Mouse (Mus musculus): Measurements from ENCODE around the gene Nlgn2.

The Nlgn2 gene

GRCm38 (mm10) chr11:69793429-69793828 lies 44.2 kb downstream of the Nlgn2 start:
- no peak for DNase-seq (ENCODE audit: low spot score)

GRCm38 (mm10) chr11:69791420-69791819 lies 46.2 kb downstream of the Nlgn2 start:
- no peak for DNase-seq (ENCODE audit: low spot score)

DNA sequence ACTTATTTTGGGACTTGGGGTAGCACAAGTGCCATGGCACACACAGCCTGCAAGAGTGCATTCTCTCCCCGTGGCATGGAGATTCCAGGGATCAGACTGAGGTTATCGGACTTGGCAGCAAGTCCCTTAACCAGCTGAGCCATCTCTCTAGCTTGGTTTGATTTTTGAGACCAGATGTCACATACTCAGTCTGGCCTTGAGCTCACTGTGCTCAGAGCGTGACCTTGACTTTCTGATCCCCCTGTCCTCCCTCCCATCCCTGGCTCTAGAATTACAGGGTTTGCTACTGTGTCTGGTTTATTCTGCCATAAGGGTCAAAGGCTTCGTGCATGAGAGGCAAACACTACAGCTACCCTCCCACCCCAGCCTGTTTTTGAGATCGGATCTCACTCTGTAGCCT lies 48.2 kb downstream of the Nlgn2 start:
- no peak for DNase-seq (ENCODE audit: low spot score)

- DNase-seq (ENCODE audit: low spot score), result no peak
Observed at GRCm38 (mm10) chr11:69787306-69787705, 50.3 kb downstream of the Nlgn2 start.

GRCm38 (mm10) chr11:69784793-69785272 lies 52.8 kb downstream of the Nlgn2 start:
- no peak for DNase-seq (ENCODE audit: low spot score)

DNA sequence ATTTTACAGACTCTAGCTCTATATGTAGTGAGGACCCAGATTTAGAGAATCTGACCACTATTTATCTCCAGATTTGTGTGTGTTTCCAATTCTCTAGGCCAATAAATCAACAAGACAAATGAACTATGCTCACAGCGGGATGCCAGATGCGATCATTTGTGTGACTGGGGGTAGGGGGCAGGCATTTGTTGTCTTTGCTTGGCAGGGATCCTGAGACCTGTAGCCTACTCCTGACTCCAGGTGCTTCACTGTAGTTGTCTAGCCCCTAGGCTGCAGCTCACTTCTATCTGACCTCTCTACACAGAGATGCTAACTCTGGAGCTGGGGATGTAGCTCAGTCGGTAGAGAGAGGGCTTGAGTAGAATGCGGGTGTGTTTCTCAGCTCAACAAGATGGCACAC lies 55.8 kb downstream of the Nlgn2 start:
- no peak for DNase-seq (ENCODE audit: low spot score)

GRCm38 (mm10) chr11:69778985-69779384 lies 58.6 kb downstream of the Nlgn2 start:
- no peak for DNase-seq (ENCODE audit: low spot score)

DNA sequence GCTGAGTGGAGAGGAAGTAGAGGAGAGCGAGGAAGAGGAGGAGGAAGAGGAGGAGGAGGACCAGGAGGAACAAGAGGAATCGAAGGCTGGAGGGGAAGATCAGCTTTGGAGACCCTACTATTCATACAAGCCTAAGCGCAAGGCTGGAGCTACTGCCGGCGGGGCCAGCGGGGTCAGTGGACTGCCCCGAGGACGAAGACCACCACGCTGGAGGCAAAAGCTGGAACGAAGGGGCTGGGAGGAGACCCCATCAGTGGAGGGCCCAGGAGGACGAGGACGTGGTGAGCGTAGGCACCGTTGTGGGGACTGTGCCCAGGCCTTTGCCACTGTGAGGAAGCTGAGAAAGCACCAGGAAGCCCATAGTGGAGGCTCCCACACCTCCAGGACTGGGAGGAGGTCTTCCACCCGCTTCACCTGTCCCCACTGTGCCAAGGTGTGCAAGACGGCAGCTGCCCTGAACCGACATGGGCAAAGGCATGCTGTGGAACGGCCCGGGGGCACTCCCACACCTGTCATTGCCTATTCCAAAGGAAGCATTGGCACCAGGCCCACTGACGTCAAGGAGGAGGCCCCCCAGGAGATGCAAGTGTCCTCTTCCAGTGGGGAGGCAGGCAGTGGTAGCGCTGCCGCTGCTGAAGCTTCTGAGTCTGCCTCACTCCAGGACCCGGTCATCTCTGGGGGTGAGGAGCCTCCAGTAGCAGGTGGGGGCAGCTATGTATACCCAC lies 59.2 kb downstream of the Nlgn2 start:
- DNase-seq (ENCODE audit: low spot score), result no peak

GRCm38 (mm10) chr11:69777504-69778257 lies 59.9 kb downstream of the Nlgn2 start:
- no peak for DNase-seq (ENCODE audit: low spot score)

GRCm38 (mm10) chr11:69776488-69776887 lies 61.1 kb downstream of the Nlgn2 start:
- no peak for DNase-seq (ENCODE audit: low spot score)

DNA sequence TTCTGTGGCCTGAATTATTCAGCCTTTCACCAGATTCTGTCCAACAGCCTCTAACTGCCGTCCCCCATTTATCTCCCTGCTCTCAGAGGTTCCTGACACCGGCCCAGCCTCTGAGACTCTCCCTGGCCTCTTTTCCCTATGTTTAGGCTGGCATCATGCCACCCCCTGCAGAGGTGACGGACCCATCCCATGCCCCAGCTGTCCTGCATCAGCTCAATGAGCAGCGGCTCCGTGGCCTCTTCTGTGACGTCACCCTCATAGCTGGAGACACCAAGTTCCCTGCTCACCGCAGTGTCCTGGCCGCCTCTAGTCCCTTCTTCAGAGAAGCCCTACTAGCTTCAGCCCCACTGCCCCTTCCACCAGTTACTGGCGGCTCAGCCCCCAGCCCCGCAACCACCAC lies 61.9 kb downstream of the Nlgn2 start:
- DNase-seq (ENCODE audit: low spot score), result no peak

GRCm38 (mm10) chr11:69774961-69775360 lies 62.6 kb downstream of the Nlgn2 start:
- DNase-seq (ENCODE audit: low spot score), result no peak
